Mouse (Mus musculus) heart, embryonic 14.5 days (tissue): ENCODE measurements around the gene BC025446. TPM values are rescaled to one million over a fixed set of nuclear protein-coding genes. Genes with fewer than 3 reads are reported as not detected.
"Not testable (repeated sequence)": the region's sequence is repeated elsewhere in the genome, so short reads cannot be mapped to it uniquely, and the experiment has no call there.

ENCODE experiments used
- ATAC-seq: fragments of 200-750 bp; cut with Nextera tagmentation; 2 replicates; pipeline ENCODE4 v1.8.0; 2017; ENCODE audit warnings: low read depth, moderate TSS enrichment; ENCODE audit not compliant: insufficient number of reproducible peaks, insufficient read depth, low FRiP score
- H3K27ac ChIP-seq, 2 experiments: fragments of 200-500 bp in 1 of 2; fragments of 300-500 bp in 1 of 2; sonication (generic) in 1 of 2; replicated peaks in 1 of 2; 2 replicates each; pipeline ENCODE4 v1.5.1; 2012 to 2014; ENCODE audit warnings: low read depth in 2 of 2, low read length in 2 of 2, control low read depth in 1 of 2, mild to moderate bottlenecking in 1 of 2, mixed read lengths in 1 of 2; ENCODE audit not compliant: control insufficient read depth in 1 of 2, insufficient read depth in 1 of 2
- H3K27me3 ChIP-seq: fragments of 300-500 bp; sonication (generic); 2 replicates; pipeline ENCODE4 v1.6.1; 2014; ENCODE audit warnings: mild to moderate bottlenecking, low read length, control low read depth; ENCODE audit not compliant: control insufficient read depth, insufficient read depth
- H3K36me3 ChIP-seq: fragments of 300-500 bp; sonication (generic); 2 replicates; pipeline ENCODE4 v1.6.1; 2014; ENCODE audit warnings: mild to moderate bottlenecking, control low read depth, low read length, mixed read lengths; ENCODE audit not compliant: control insufficient read depth, insufficient read depth
- H3K4me1 ChIP-seq, 2 experiments: fragments of 200-500 bp in 1 of 2; fragments of 300-500 bp in 1 of 2; sonication (generic) in 1 of 2; 2 replicates each; pipeline ENCODE4 v1.6.1; 2012 to 2014; ENCODE audit warnings: low read length in 2 of 2, control low read depth in 1 of 2, mixed read lengths in 1 of 2; ENCODE audit not compliant: control insufficient read depth in 2 of 2, insufficient read depth in 2 of 2
- H3K4me2 ChIP-seq: fragments of 300-500 bp; sonication (generic); 2 replicates; pipeline ENCODE4 v1.6.1; 2014; ENCODE audit warnings: mild to moderate bottlenecking, low read length
- H3K4me3 ChIP-seq, 2 experiments: fragments of 200-500 bp in 1 of 2; fragments of 300-500 bp in 1 of 2; sonication (generic) in 1 of 2; 2 replicates each; pipeline ENCODE4 v1.5.1; 2012 to 2014; ENCODE audit warnings: low read length in 2 of 2, mild to moderate bottlenecking in 2 of 2, control low read depth in 1 of 2, low read depth in 1 of 2, moderate library complexity in 1 of 2; ENCODE audit not compliant: control insufficient read depth in 1 of 2, insufficient read depth in 1 of 2
- H3K9ac ChIP-seq: fragments of 300-500 bp; sonication (generic); 2 replicates; pipeline ENCODE4 v1.6.1; 2014; ENCODE audit warnings: mild to moderate bottlenecking, low read length
- H3K9me3 ChIP-seq: fragments of 300-500 bp; sonication (generic); 2 replicates; pipeline ENCODE4 v1.6.1; 2016; ENCODE audit warnings: low read length, control low read depth; ENCODE audit not compliant: control insufficient read depth
- WGBS: fragments of 180-500 bp; shearing (Covaris S2); extraction: QIAGEN DNeasy Blood & Tissue Kit; methylation state at CpG from one replicate; pipeline ENCODE4 v1.1.7; 2014; 5-methylcytosine and 5-hydroxymethylcytosine counted together
- polyA plus RNA-seq: library from polyadenylated mRNA; unstranded; fragments of >200 nt; fragmentation: Nextera tagmentation; extraction: Ambion mirVana; gene quantifications from 2 replicates; pipeline ENCODE4 v1.2.1, GENCODE M21; 2014

The BC025446 gene
- polyA plus RNA-seq = not detected in 2 replicates

DNA sequence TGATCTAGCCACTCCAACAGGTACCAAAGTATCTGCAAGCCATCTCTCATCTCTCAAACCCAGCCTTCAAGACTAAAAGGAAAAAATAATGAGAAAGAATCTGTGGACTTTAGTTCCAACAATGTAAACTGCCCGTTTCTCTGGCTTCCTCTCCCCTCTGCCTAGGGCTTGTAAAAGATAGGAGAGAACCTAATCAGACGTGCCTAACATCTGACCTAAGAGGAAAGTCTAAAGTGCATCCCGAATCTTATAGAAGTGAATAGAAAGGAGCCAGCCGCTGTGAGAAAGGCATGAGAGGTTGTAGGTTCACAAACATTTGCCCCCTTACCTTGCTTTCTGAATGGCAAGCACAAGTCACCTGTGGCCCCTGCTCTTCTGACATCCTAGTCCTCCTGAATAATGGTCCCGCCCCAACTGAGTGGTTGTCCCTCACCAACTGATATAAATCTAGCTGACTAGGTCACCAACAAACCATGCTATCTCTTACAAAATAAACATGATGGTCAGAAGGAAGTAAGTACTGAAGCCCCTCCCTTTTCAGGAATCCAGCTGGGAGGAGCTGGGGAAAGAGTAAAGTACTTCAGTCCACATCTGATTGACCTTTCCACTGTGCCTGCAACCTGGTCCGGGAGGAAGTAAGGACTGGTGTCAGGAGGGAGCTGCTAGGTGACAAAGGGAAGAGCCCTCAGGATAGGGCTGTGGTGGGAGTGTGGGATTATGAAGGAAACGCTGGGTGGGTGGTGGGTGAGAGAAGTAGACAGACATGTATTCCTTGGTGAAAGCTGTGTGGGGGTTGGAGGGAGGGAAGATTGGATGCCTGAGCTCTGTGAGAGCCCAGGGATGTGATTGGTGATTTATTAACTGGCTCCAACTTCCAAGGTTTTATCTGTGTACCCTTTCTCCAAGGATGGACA, at the start of gene BC025446:
Gene BC025446, plus strand, starts transcription at position 599 of the 914 bp plus-strand sequence.
- no peak within 1 kb of the TSS for H3K9ac ChIP-seq
- 68% methylated on average over 7 of the region's 7 CpGs for WGBS
- ATAC-seq = no peak
- 0 out of 2 replicates have a peak, but pooled peaks cover 11% of the 10 kb centered on the region for H3K9me3 ChIP-seq
- no peaks in the 10 kb centered on the region for H3K27me3 ChIP-seq
- H3K4me1 ChIP-seq = no peaks in the 10 kb centered on the region
- no peaks in the 10 kb centered on the region for H3K36me3 ChIP-seq
- no peak within 1 kb of the TSS for H3K4me2 ChIP-seq
- H3K27ac ChIP-seq = no peak within 1 kb of the TSS
- H3K4me3 ChIP-seq = no peak within 1 kb of the TSS

DNA sequence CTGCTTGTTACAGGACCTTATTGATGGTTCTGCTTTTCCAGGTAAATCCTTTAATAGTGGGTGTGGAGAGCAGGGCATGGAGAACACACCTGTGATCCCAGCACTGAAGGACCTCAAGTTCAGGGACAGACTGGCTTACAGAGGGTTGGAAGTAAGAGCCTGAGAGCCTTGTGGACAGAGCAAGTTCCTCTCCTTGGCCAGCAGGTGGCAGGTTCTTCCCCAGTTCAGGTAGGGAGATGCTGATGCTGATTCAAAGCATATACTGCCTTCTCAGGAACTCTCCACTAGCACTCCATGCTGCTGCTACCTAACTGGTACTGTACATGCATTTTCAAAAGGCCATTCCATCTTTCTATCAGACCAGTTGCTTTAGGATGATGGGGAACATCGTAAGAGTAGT, 40.7 kb upstream of the BC025446 start:
- H3K9ac ChIP-seq = no peak overlapping the region
- H3K36me3 ChIP-seq = no peaks in the 10 kb centered on the region
- no peak overlapping the region for H3K4me2 ChIP-seq
- ATAC-seq = no peak
- no peaks in the 10 kb centered on the region for H3K9me3 ChIP-seq
- 57% methylated on average over 1 of the region's 1 CpGs for WGBS
- no peak overlapping the region for H3K27ac ChIP-seq
- H3K4me3 ChIP-seq = no peak overlapping the region
- H3K27me3 ChIP-seq = no peaks in the 10 kb centered on the region
- H3K4me1 ChIP-seq = no peaks in the 10 kb centered on the region

DNA sequence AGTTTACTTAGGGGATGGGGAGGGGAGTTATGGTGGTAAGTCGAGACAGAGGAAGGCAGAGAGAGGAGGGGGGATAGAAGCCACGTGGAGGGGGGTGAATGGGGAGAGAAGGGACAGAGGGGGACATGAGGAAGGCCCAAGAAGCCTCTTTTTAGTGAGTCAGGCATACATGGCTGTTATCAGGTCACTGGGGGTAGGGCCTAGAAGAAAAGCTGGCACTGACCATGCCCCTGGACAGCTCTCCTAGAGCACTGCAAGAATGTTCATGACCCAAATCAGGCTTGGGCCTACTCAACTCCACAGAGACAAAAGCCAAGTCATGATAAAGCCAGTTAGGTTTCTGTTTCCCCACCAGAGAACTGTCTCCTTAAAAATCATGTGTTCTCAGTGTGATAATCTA, 29.9 kb upstream of the BC025446 start:
- no peaks in the 10 kb centered on the region for H3K36me3 ChIP-seq
- H3K27ac ChIP-seq = no peak overlapping the region
- no peaks in the 10 kb centered on the region for H3K4me1 ChIP-seq
- no peaks in the 10 kb centered on the region for H3K27me3 ChIP-seq
- no peak for ATAC-seq
- no peak overlapping the region for H3K4me2 ChIP-seq
- no peak overlapping the region for H3K4me3 ChIP-seq
- no peaks in the 10 kb centered on the region for H3K9me3 ChIP-seq
- H3K9ac ChIP-seq = no peak overlapping the region
- 15% methylated on average over 2 of the region's 2 CpGs for WGBS

DNA sequence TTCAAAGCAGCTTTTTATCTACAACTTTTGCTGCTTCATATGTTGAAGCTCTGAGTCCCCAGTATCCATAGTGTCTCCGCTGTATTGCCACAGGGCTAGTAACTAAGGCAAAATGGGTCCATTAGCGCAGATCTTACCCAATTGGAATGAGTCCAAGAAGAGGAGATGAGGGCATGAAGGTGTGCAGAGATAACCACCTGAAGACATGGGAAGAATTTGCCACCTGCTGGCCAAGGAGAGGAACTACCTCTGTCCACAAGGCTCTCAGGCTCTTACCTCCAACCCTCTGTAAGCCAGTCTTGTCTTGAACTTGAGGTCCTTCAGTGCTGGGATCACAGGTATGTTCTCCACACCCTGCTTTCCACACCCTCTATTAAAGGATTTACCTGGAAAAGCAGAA, 27.1 kb upstream of the BC025446 start:
- H3K4me3 ChIP-seq = no peak overlapping the region
- no peaks in the 10 kb centered on the region for H3K36me3 ChIP-seq
- ATAC-seq = no peak
- no peaks in the 10 kb centered on the region for H3K27me3 ChIP-seq
- no peak overlapping the region for H3K4me2 ChIP-seq
- no peak overlapping the region for H3K9ac ChIP-seq
- H3K9me3 ChIP-seq = no peaks in the 10 kb centered on the region
- no peaks in the 10 kb centered on the region for H3K4me1 ChIP-seq
- 55% methylated on average over 2 of the region's 2 CpGs for WGBS
- H3K27ac ChIP-seq = no peak overlapping the region

DNA sequence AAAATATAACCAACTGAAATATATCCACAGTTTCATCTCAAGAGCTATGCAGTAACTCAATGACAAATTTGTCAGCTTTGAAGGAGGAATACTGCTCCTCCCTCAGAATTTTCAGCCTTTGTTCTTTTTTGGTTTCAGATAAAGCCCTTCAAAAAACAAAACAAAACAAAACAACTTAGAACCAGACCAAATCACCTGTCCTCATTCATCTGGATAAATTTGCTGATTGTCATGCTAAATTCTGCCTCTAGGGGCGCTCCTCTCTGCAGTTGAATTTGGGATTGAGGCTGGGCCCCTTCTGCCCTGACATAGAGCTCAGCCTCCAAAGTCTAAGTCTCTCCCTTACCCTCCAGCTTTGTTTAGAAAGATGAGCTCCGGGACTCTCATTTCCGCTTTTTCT, 25.6 kb upstream of the BC025446 start:
- H3K4me3 ChIP-seq, H3K4me1 ChIP-seq, ATAC-seq, H3K27ac ChIP-seq, H3K27me3 ChIP-seq, H3K9ac ChIP-seq, H3K4me2 ChIP-seq, H3K36me3 ChIP-seq, H3K9me3 ChIP-seq: not testable (repeated sequence)
- WGBS = 0% methylated on average over 1 of the region's 3 CpGs

DNA sequence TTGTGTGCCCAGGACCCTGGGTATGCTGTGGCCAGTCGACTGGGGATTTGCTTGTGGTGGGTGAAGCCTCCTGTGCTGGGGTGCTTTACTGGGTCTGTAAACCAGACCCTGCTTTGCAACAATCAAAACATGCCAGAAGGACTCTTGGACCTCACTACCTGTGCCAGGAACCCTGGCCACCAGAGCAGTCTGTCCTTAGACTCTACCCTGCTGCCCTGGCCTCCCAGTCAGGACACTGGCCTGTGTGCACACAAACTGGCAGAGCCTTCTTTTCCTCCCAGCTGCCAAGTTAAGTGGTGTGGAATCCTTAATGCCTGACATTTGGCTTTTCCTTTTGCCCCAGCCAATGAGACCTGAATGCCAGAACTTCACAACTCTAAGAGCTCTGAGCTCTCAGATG, 655 bp downstream of the BC025446 start:
- ATAC-seq = no peak
- no peaks in the 10 kb centered on the region for H3K4me1 ChIP-seq
- 0 out of 2 replicates have a peak, but pooled peaks cover 11% of the 10 kb centered on the region for H3K9me3 ChIP-seq
- H3K4me3 ChIP-seq = no peak overlapping the region
- H3K36me3 ChIP-seq = no peaks in the 10 kb centered on the region
- 56% methylated on average over 1 of the region's 1 CpGs for WGBS
- H3K27me3 ChIP-seq = no peaks in the 10 kb centered on the region
- H3K4me2 ChIP-seq = no peak overlapping the region
- no peak overlapping the region for H3K27ac ChIP-seq
- no peak overlapping the region for H3K9ac ChIP-seq

DNA sequence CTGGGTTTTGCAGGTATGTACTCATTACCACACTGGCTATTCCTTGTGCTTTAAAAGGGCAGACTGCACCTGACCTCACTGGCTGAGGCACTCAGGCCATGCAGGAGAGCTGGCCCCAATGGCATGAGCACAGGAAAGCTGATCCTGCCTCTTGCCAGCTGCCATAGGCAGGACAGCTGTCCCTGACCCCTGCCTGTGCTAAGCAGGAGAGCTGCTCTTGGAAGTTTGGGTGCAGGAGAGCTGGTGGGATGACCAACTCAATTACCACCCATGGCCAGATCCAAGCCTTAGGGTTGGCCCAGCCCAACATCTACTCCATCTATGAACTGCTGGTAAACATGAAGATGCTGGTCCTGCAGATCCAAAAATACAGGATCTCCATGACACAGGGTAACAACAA, 5.8 kb downstream of the BC025446 start:
- Histone ChIP-seq H3K27ac (no peak overlapping the region), H3K4me1 (no peaks in the 10 kb centered on the region), H3K9me3 (no peaks in the 10 kb centered on the region), H3K4me2 (no peak overlapping the region), H3K4me3 (no peak overlapping the region), H3K9ac (no peak overlapping the region), H3K36me3 (no peaks in the 10 kb centered on the region), H3K27me3 (no peaks in the 10 kb centered on the region)
- ATAC-seq = no peak
